Mouse (Mus musculus): Measurements from ENCODE around the gene Kcnip1. TPM values are rescaled to one million over a fixed set of nuclear protein-coding genes. Genes with fewer than 3 reads are reported as not detected.

Kcnip1 gene
- polyA plus RNA-seq, 1 experiment from 2014 or later, result 112 TPM

- WGBS, result 96% methylated on average over 4 of the region's 4 CpGs
Measured at GRCm38 (mm10) chr11:33864245-33864644, 128.7 kb downstream of the Kcnip1 start.

GRCm38 (mm10) chr11:33861823-33862222 is 131.1 kb downstream of the Kcnip1 start:
- Histone ChIP-seq H3K4me1 (ENCODE audit: control insufficient read depth, insufficient read depth, low read length) (no peaks in the 10 kb centered on the region), H3K4me2 (ENCODE audit: low read length) (no peak overlapping the region), H3K27ac (ENCODE audit: low read length) (no peak overlapping the region), H3K4me3 (ENCODE audit: low read depth, low read length) (no peak overlapping the region), H3K36me3 (ENCODE audit: control insufficient read depth, insufficient read depth, low read length) (no peaks in the 10 kb centered on the region), H3K27me3 (ENCODE audit: control insufficient read depth, insufficient read depth, low read depth, low read length) (no peaks in the 10 kb centered on the region), H3K9ac (ENCODE audit: low read depth, low read length) (no peak overlapping the region), H3K9me3 (replicated peaks; ENCODE audit: control insufficient read depth, low read length, poor library complexity, severe bottlenecking) (no peaks in the 10 kb centered on the region)
- no peak for ATAC-seq

More at GRCm38 (mm10) chr11:33864245-33864644, 128.7 kb downstream of the Kcnip1 start:
- 0 out of 2 replicates have a peak, but pooled peaks cover 2% of the 10 kb centered on the region for H3K4me1 ChIP-seq (ENCODE audit: control insufficient read depth, insufficient read depth, low read length)
- no peak overlapping the region for H3K4me3 ChIP-seq (ENCODE audit: low read depth, low read length)
- no peak overlapping the region for H3K9ac ChIP-seq (ENCODE audit: low read depth, low read length)
- H3K36me3 ChIP-seq (ENCODE audit: control insufficient read depth, insufficient read depth, low read length), result no peaks in the 10 kb centered on the region
- no peaks in the 10 kb centered on the region for H3K9me3 ChIP-seq (replicated peaks; ENCODE audit: control insufficient read depth, low read length, poor library complexity, severe bottlenecking)
- no peak overlapping the region for H3K4me2 ChIP-seq (ENCODE audit: low read length)
- H3K27me3 ChIP-seq (ENCODE audit: control insufficient read depth, insufficient read depth, low read depth, low read length), result no peaks in the 10 kb centered on the region
- ATAC-seq, result no peak
- H3K27ac ChIP-seq (ENCODE audit: low read length), result no peak overlapping the region

GRCm38 (mm10) chr11:33860905-33861582 is 131.9 kb downstream of the Kcnip1 start:
- no peak overlapping the region for H3K9ac ChIP-seq (ENCODE audit: low read depth, low read length)
- no peaks in the 10 kb centered on the region for H3K9me3 ChIP-seq (replicated peaks; ENCODE audit: control insufficient read depth, low read length, poor library complexity, severe bottlenecking)
- H3K36me3 ChIP-seq (ENCODE audit: control insufficient read depth, insufficient read depth, low read length), result no peaks in the 10 kb centered on the region
- H3K27me3 ChIP-seq (ENCODE audit: control insufficient read depth, insufficient read depth, low read depth, low read length), result no peaks in the 10 kb centered on the region
- ATAC-seq, result no peak
- no peak overlapping the region for H3K4me2 ChIP-seq (ENCODE audit: low read length)
- WGBS, result 72% methylated on average over 4 of the region's 4 CpGs
- H3K4me1 ChIP-seq (ENCODE audit: control insufficient read depth, insufficient read depth, low read length), result no peaks in the 10 kb centered on the region
- H3K4me3 ChIP-seq (ENCODE audit: low read depth, low read length), result no peak overlapping the region
- H3K27ac ChIP-seq (ENCODE audit: low read length), result no peak overlapping the region

GRCm38 (mm10) chr11:33849614-33850013 is 143.3 kb downstream of the Kcnip1 start:
- Histone ChIP-seq H3K9me3 (replicated peaks; ENCODE audit: control insufficient read depth, low read length, poor library complexity, severe bottlenecking) (no peaks in the 10 kb centered on the region), H3K4me2 (ENCODE audit: low read length) (no peak overlapping the region), H3K36me3 (ENCODE audit: control insufficient read depth, insufficient read depth, low read length) (no peaks in the 10 kb centered on the region), H3K27me3 (ENCODE audit: control insufficient read depth, insufficient read depth, low read depth, low read length) (no peaks in the 10 kb centered on the region), H3K4me1 (ENCODE audit: control insufficient read depth, insufficient read depth, low read length) (peaks cover 10% of the 10 kb centered on the region), H3K27ac (ENCODE audit: low read length) (no peak overlapping the region), H3K9ac (ENCODE audit: low read depth, low read length) (no peak overlapping the region), H3K4me3 (ENCODE audit: low read depth, low read length) (no peak overlapping the region)
- 51% methylated on average over 11 of the region's 11 CpGs for WGBS
- peak; percentile 36 for ATAC-seq

- Histone ChIP-seq H3K27ac (ENCODE audit: low read length) (no peak overlapping the region), H3K4me1 (ENCODE audit: control insufficient read depth, insufficient read depth, low read length) (peaks cover 11% of the 10 kb centered on the region), H3K9me3 (replicated peaks; ENCODE audit: control insufficient read depth, low read length, poor library complexity, severe bottlenecking) (no peaks in the 10 kb centered on the region), H3K4me3 (ENCODE audit: low read depth, low read length) (no peak overlapping the region), H3K36me3 (ENCODE audit: control insufficient read depth, insufficient read depth, low read length) (no peaks in the 10 kb centered on the region), H3K27me3 (ENCODE audit: control insufficient read depth, insufficient read depth, low read depth, low read length) (no peaks in the 10 kb centered on the region), H3K4me2 (ENCODE audit: low read length) (no peak overlapping the region), H3K9ac (ENCODE audit: low read depth, low read length) (no peak overlapping the region)
- ATAC-seq, result no peak
- 94% methylated on average over 3 of the region's 3 CpGs for WGBS
Measured at GRCm38 (mm10) chr11:33848685-33849084, 144.3 kb downstream of the Kcnip1 start.

- Histone ChIP-seq H3K4me2 (ENCODE audit: low read length) (no peak overlapping the region), H3K27me3 (ENCODE audit: control insufficient read depth, insufficient read depth, low read depth, low read length) (no peaks in the 10 kb centered on the region), H3K9ac (ENCODE audit: low read depth, low read length) (no peak overlapping the region), H3K36me3 (ENCODE audit: control insufficient read depth, insufficient read depth, low read length) (no peaks in the 10 kb centered on the region), H3K9me3 (replicated peaks; ENCODE audit: control insufficient read depth, low read length, poor library complexity, severe bottlenecking) (no peaks in the 10 kb centered on the region), H3K4me1 (ENCODE audit: control insufficient read depth, insufficient read depth, low read length) (peaks cover 17% of the 10 kb centered on the region), H3K27ac (ENCODE audit: low read length) (no peak overlapping the region), H3K4me3 (ENCODE audit: low read depth, low read length) (no peak overlapping the region)
- 75% methylated on average over 5 of the region's 5 CpGs for WGBS
- no peak for ATAC-seq
Measured at GRCm38 (mm10) chr11:33845931-33846330, 147.0 kb downstream of the Kcnip1 start.

- Histone ChIP-seq H3K27ac (ENCODE audit: low read length) (peak overlapping the region; percentile 77), H3K4me3 (ENCODE audit: low read depth, low read length) (peak overlapping the region; percentile 62), H3K4me2 (ENCODE audit: low read length) (peak overlapping the region; percentile 88), H3K27me3 (ENCODE audit: control insufficient read depth, insufficient read depth, low read depth, low read length) (no peaks in the 10 kb centered on the region), H3K9me3 (replicated peaks; ENCODE audit: control insufficient read depth, low read length, poor library complexity, severe bottlenecking) (no peaks in the 10 kb centered on the region), H3K36me3 (ENCODE audit: control insufficient read depth, insufficient read depth, low read length) (no peaks in the 10 kb centered on the region), H3K9ac (ENCODE audit: low read depth, low read length) (peak overlapping the region; percentile 89), H3K4me1 (ENCODE audit: control insufficient read depth, insufficient read depth, low read length) (peaks cover 18% of the 10 kb centered on the region)
- ATAC-seq, result peak; percentile 89
- under 1% methylated on average over 51 of the region's 52 CpGs for WGBS
Measured at GRCm38 (mm10) chr11:33843294-33843864, 149.6 kb downstream of the Kcnip1 start.

GRCm38 (mm10) chr11:33839049-33839448 is 153.9 kb downstream of the Kcnip1 start:
- Histone ChIP-seq H3K27ac (ENCODE audit: low read length) (no peak overlapping the region), H3K27me3 (ENCODE audit: control insufficient read depth, insufficient read depth, low read depth, low read length) (no peaks in the 10 kb centered on the region), H3K4me2 (ENCODE audit: low read length) (peak overlapping the region; percentile 11; the same call in 1 of the 2 replicates), H3K36me3 (ENCODE audit: control insufficient read depth, insufficient read depth, low read length) (no peaks in the 10 kb centered on the region), H3K9ac (ENCODE audit: low read depth, low read length) (no peak overlapping the region), H3K4me1 (ENCODE audit: control insufficient read depth, insufficient read depth, low read length) (peaks cover 18% of the 10 kb centered on the region), H3K4me3 (ENCODE audit: low read depth, low read length) (no peak overlapping the region), H3K9me3 (replicated peaks; ENCODE audit: control insufficient read depth, low read length, poor library complexity, severe bottlenecking) (no peaks in the 10 kb centered on the region)
- ATAC-seq, result no peak
- WGBS, result 76% methylated on average over 3 of the region's 3 CpGs

- H3K27me3 ChIP-seq (ENCODE audit: control insufficient read depth, insufficient read depth, low read depth, low read length), result no peaks in the 10 kb centered on the region
- no peak overlapping the region for H3K4me3 ChIP-seq (ENCODE audit: low read depth, low read length)
- H3K36me3 ChIP-seq (ENCODE audit: control insufficient read depth, insufficient read depth, low read length), result no peaks in the 10 kb centered on the region
- 95% methylated on average over 2 of the region's 2 CpGs for WGBS
- no peak overlapping the region for H3K9ac ChIP-seq (ENCODE audit: low read depth, low read length)
- H3K4me1 ChIP-seq (ENCODE audit: control insufficient read depth, insufficient read depth, low read length), result peaks cover 14% of the 10 kb centered on the region
- H3K9me3 ChIP-seq (replicated peaks; ENCODE audit: control insufficient read depth, low read length, poor library complexity, severe bottlenecking), result no peaks in the 10 kb centered on the region
- H3K27ac ChIP-seq (ENCODE audit: low read length), result no peak overlapping the region
- no peak overlapping the region for H3K4me2 ChIP-seq (ENCODE audit: low read length)
- no peak for ATAC-seq
Measured at GRCm38 (mm10) chr11:33829774-33830173, 163.2 kb downstream of the Kcnip1 start.
